Mouse (Mus musculus) ES-Bruce4 (cell line): Measurements from ENCODE around the gene Abca3.

ENCODE experiments used
- CTCF ChIP-seq: IDR thresholded peaks from one replicate; pipeline ENCODE4 v1.8.1; 2011; ENCODE audit warnings: low read depth, low read length
- POLR2A ChIP-seq: IDR thresholded peaks from one replicate; pipeline ENCODE4 v1.8.1; 2011; ENCODE audit warnings: low read length; ENCODE audit not compliant: insufficient read depth

DNA sequence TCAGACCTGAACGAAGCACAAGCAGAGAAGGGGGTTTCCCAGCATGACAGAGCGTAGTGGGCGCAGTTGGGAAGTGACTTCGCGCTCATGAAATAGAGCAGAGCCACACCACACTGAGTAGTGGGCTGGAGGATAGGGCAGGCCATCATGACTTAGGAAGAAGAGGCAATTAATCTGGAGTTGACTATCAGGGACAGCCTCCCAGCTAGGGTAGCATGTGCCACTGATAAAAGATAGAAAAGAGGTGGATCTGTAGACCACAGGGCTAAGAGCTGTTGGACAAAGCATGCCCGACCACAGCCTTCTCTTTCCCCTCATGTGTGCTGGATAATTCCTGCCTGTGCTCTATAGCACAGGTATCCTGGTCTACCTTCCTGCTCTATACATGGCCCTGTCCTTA is 24.1 kb downstream of the Abca3 start:
- no peak for TF ChIP-seq CTCF
- no peak for TF ChIP-seq POLR2A
